Mouse (Mus musculus) forebrain, embryonic 11.5 days (tissue): ENCODE data around the gene Wrnip1. TPM values are rescaled to one million over a fixed set of nuclear protein-coding genes. Genes with fewer than 3 reads are reported as not detected.

Experiments used
- ATAC-seq: fragments of 200-750 bp; cut with Nextera tagmentation; replicated peaks from 2 replicates; pipeline ENCODE4 v1.8.0; 2017; ENCODE audit warnings: moderate TSS enrichment; ENCODE audit not compliant: low FRiP score
- DNase-seq: peaks from one replicate; pipeline ENCODE4 v3.0.0-alpha.2; 2017; ENCODE audit warnings: low spot score
- H3K27ac ChIP-seq: fragments of 300-500 bp; sonication (generic); 2 replicates; pipeline ENCODE4 v1.5.1; 2014; ENCODE audit warnings: low read depth, low read length
- H3K27me3 ChIP-seq: fragments of 300-500 bp; sonication (generic); 2 replicates; pipeline ENCODE4 v1.6.1; 2014; ENCODE audit warnings: mild to moderate bottlenecking, low read length, mixed read lengths; ENCODE audit not compliant: control insufficient read depth, insufficient read depth
- H3K36me3 ChIP-seq: fragments of 300-500 bp; sonication (generic); 2 replicates; pipeline ENCODE4 v1.6.1; 2014; ENCODE audit warnings: mild to moderate bottlenecking, low read length, moderate library complexity, mixed read lengths; ENCODE audit not compliant: control insufficient read depth, insufficient read depth
- H3K4me1 ChIP-seq: fragments of 300-500 bp; sonication (generic); replicated peaks from 2 replicates; pipeline ENCODE4 v1.6.1; 2014; ENCODE audit warnings: low read length, mixed read lengths; ENCODE audit not compliant: control insufficient read depth, insufficient read depth
- H3K4me2 ChIP-seq: fragments of 300-500 bp; sonication (generic); 2 replicates; pipeline ENCODE4 v1.6.1; 2014; ENCODE audit warnings: low read depth, mild to moderate bottlenecking, low read length, moderate library complexity, mixed read lengths; ENCODE audit not compliant: severe bottlenecking
- H3K4me3 ChIP-seq: fragments of 300-500 bp; sonication (generic); 2 replicates; pipeline ENCODE4 v1.5.1; 2014; ENCODE audit warnings: low read depth, low read length
- H3K9ac ChIP-seq: fragments of 300-500 bp; sonication (generic); 2 replicates; pipeline ENCODE4 v1.6.1; 2014; ENCODE audit warnings: low read length
- H3K9me3 ChIP-seq: fragments of 300-500 bp; sonication (generic); 2 replicates; pipeline ENCODE4 v1.6.1; 2016; ENCODE audit warnings: low read length, mixed read lengths; ENCODE audit not compliant: control insufficient read depth
- WGBS: fragments of 180-500 bp; shearing (Covaris S2); extraction: QIAGEN DNeasy Blood & Tissue Kit; methylation state at CpG from one replicate; pipeline ENCODE4 v1.1.7; 2014; 5-methylcytosine and 5-hydroxymethylcytosine counted together
- polyA plus RNA-seq: library from polyadenylated mRNA; unstranded; fragments of >200 nt; fragmentation: Nextera tagmentation; extraction: Ambion mirVana; gene quantifications from 2 replicates; pipeline ENCODE4 v1.2.1, GENCODE M21; 2014

The Wrnip1 gene
- polyA plus RNA-seq, 1 experiment from 2014 or later, result 22.1 TPM

DNA sequence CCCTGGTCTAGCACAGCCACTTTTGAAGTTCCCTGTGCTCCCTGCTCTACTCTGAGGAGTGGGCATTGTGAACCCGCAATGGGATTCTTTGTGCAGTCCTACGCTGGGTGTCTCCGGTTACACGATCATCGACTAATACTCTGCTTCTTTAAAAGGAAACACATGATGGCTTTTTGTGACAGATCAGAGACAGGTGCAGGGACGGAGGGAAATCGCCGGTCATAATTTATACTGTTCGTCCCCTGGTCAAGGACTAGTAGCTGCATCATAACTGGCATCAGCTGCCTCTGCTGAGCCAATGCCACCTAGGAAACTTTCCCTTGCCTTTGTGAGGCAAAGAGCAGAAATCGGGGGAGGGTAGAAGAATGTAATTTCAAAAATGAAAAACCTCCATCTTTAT, 25.5 kb upstream of the Wrnip1 start:
- Histone ChIP-seq H3K4me1 (no peaks in the 10 kb centered on the region), H3K27me3 (no peaks in the 10 kb centered on the region), H3K4me2 (no peak overlapping the region), H3K4me3 (no peak overlapping the region), H3K9me3 (no peaks in the 10 kb centered on the region), H3K36me3 (no peaks in the 10 kb centered on the region), H3K9ac (no peak overlapping the region), H3K27ac (no peak overlapping the region)
- 86% methylated on average over 10 of the region's 10 CpGs for whole genome bisulfite sequencing
- ATAC-seq, result no peak
- no peak for DNase-seq

DNA sequence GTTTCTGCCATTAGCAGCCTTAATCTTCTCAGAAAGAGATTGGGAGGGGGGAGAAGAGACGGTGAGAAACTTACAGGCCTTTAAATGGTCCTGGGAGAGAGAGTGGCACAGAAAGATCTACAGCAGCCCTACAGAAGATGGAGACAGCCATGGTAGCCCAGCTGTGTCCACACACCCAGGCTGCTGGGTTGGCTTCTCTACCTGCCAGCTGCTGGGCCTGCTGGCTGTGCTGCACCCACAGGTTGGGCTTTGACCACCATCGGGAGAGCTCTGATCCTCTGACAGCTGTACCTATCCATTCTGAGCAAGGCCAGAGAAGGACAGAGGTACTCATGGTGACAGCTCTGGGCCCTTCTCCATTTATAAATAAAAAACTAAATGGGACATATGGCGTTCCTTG, 23.0 kb upstream of the Wrnip1 start:
- Histone ChIP-seq H3K36me3 (no peaks in the 10 kb centered on the region), H3K9ac (no peak overlapping the region), H3K27me3 (no peaks in the 10 kb centered on the region), H3K4me1 (no peaks in the 10 kb centered on the region), H3K4me3 (no peak overlapping the region), H3K27ac (no peak overlapping the region), H3K9me3 (no peaks in the 10 kb centered on the region), H3K4me2 (no peak overlapping the region)
- no peak for DNase-seq
- WGBS, result 65% methylated on average over 3 of the region's 3 CpGs
- ATAC-seq, result no peak

DNA sequence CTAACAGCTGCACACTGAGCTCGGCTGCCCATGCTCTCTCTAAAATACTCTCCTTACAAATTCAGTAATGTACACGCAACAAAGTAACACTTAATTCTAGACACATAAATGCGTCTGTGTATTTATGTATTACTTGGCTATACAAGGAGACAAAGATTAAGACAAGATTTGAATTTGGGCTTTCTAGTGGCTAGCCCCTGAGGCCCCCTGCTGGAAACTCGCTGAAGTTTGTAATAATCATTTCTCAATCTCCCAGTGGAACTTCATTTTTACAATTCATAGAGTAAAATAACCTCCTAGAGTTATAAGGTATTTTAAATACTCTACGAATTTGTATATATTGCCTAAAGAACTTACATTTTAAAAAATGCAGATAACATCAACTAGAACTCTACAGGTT, 18.8 kb upstream of the Wrnip1 start:
- no peaks in the 10 kb centered on the region for H3K9me3 ChIP-seq
- no peak overlapping the region for H3K9ac ChIP-seq
- H3K36me3 ChIP-seq, result no peaks in the 10 kb centered on the region
- no peaks in the 10 kb centered on the region for H3K4me1 ChIP-seq
- DNase-seq (no peak), ATAC-seq (no peak)
- 65% methylated on average over 5 of the region's 5 CpGs for WGBS
- no peak overlapping the region for H3K4me3 ChIP-seq
- H3K4me2 ChIP-seq, result no peak overlapping the region
- no peak overlapping the region for H3K27ac ChIP-seq
- no peaks in the 10 kb centered on the region for H3K27me3 ChIP-seq

DNA sequence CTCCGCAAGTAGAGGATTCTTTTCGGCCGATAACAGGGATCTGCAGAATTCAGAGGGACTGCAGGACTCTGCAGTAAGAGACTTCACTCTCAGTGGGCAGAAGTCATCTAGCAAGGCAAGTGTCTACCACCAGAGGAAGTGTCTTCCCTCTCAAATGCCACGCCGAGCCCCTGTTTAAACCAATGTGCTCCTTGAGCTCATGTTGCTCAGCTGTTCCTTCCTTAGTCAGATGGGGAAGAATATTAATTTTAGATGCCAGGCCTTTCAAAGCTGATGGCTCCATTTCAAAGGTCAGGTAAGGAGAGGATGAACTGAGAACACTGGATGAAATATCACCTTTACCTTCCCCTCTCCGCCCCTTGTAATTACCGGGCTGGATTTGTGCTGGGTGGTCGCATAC, 18.0 kb upstream of the Wrnip1 start, which contains the start of gene Mylk4:
Gene Mylk4 (minus strand): TSS at position 139 of the 400 bp plus-strand sequence.
- Histone ChIP-seq H3K27me3 (no peaks in the 10 kb centered on the region), H3K9ac (no peak within 1 kb of the TSS), H3K36me3 (no peaks in the 10 kb centered on the region), H3K27ac (no peak within 1 kb of the TSS), H3K4me2 (no peak within 1 kb of the TSS), H3K9me3 (no peaks in the 10 kb centered on the region), H3K4me3 (no peak within 1 kb of the TSS), H3K4me1 (no peaks in the 10 kb centered on the region)
- DNase-seq (no peak), ATAC-seq (no peak)
- 87% methylated on average over 8 of the region's 8 CpGs for WGBS

DNA sequence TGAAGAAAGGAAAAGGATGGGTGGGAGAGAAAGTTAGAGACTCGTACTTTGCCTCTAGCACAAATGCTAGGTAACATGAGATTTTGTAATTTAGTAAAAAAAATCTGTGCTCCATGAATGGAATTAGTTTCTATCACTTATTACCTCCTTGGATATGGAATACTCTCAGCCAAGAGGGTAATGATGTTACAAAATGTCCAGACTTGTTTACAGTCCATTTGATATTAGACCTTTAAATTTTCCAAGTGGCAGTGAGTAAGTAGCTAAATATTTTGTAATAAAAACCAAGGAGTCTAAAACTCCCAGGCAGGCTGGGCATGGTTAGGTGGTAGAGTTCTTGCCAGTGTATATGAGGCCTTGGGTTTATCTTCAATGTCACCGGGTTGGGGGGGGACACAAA, 14.3 kb upstream of the Wrnip1 start:
- Histone ChIP-seq H3K9ac (no peak overlapping the region), H3K27ac (no peak overlapping the region), H3K9me3 (no peaks in the 10 kb centered on the region), H3K4me3 (no peak overlapping the region), H3K36me3 (no peaks in the 10 kb centered on the region), H3K4me1 (no peaks in the 10 kb centered on the region), H3K4me2 (no peak overlapping the region), H3K27me3 (no peaks in the 10 kb centered on the region)
- ATAC-seq (no peak), DNase-seq (no peak)
- 72% methylated on average over 2 of the region's 2 CpGs for WGBS

DNA sequence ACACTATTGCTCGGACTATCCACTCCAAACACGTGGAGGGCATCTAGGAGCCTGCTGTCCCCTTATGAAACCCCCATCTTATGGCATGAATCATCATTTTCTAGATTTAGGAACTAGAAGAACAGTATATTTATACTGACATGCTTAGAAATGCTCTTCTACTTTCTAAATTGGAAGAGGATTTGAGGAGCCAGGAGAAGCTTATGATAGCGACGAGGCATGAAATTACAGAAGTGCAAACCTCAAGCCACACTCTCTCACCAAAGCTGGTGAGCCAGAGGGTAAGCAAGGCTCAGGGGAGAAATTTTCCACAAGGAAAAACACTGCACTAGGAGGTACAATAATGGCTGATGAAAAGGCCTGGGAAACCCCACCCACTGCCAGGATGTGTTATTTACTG, 12.1 kb upstream of the Wrnip1 start:
- Histone ChIP-seq H3K4me2 (no peak overlapping the region), H3K4me3 (no peak overlapping the region), H3K9me3 (no peaks in the 10 kb centered on the region), H3K9ac (no peak overlapping the region), H3K36me3 (no peaks in the 10 kb centered on the region), H3K27ac (no peak overlapping the region), H3K27me3 (no peaks in the 10 kb centered on the region), H3K4me1 (no peaks in the 10 kb centered on the region)
- no peak for DNase-seq
- ATAC-seq, result no peak
- 80% methylated on average over 4 of the region's 4 CpGs for WGBS

DNA sequence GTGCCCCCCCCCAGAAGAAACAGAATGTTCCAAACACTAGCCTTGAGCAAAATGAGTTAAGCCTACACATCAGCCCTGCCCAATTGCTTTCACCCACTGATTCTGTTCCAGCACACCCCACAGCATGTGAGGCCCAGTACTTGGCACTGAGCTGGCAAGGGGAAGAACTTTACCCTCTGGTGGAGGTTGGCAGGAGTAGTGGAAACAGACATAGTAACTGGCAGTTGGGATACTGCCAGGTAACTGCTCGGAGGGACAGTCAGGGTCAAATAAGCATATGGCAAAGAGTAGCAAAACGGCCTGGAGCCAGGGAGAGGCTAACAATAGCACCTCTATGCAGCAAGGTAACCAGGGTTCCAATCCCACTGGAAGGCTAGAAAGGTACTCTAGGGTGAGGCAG, 7.2 kb upstream of the Wrnip1 start:
- H3K36me3 ChIP-seq, result no peaks in the 10 kb centered on the region
- H3K4me3 ChIP-seq, result no peak overlapping the region
- no peak overlapping the region for H3K4me2 ChIP-seq
- DNase-seq, result no peak
- no peaks in the 10 kb centered on the region for H3K27me3 ChIP-seq
- H3K4me1 ChIP-seq, result no peaks in the 10 kb centered on the region
- no peak overlapping the region for H3K27ac ChIP-seq
- no peaks in the 10 kb centered on the region for H3K9me3 ChIP-seq
- H3K9ac ChIP-seq, result no peak overlapping the region
- 73% methylated on average over 2 of the region's 2 CpGs for WGBS
- ATAC-seq, result no peak

DNA sequence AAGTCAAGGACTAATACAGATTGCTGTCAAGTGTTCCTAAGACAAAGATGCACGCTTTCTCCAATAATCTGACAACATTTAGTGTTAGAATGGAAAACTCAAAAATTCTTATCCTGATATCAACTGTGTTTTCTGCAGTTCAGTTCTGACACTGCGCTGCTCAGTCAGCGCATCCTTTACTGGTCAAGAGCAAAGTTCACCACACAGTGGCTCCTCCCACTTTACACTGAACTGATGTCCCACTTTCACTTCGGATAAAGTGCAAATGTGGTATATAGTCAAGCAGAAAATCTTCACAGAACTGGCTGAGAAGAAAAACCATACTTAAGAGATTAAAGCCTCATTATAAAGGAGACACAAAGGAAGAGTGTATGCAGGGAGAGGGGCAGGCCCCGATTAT, 6.7 kb upstream of the Wrnip1 start:
- H3K4me3 ChIP-seq, result no peak overlapping the region
- no peak overlapping the region for H3K9ac ChIP-seq
- DNase-seq (no peak), ATAC-seq (no peak)
- 86% methylated on average over 5 of the region's 5 CpGs for WGBS
- no peak overlapping the region for H3K27ac ChIP-seq
- no peaks in the 10 kb centered on the region for H3K36me3 ChIP-seq
- no peaks in the 10 kb centered on the region for H3K9me3 ChIP-seq
- no peaks in the 10 kb centered on the region for H3K4me1 ChIP-seq
- H3K4me2 ChIP-seq, result no peak overlapping the region
- no peaks in the 10 kb centered on the region for H3K27me3 ChIP-seq

DNA sequence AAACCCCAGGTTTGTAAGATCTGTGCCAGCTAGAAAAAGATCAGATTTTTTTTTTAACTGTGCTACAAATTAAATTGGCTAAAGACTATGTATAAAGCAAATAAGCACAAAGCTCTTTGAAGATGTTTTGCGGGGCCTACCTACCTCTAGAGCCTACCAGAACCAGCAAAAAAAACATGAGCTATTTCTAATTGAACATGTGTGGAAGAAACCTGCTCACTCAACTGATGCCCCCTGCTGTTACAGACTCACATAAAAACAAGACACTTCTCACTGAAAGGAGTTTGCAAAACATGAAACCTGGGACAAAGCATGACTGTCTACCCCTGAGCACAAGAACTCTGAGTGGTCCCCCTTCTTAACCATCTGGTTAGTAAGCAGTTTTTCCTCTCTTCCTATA, 4.8 kb upstream of the Wrnip1 start:
- no peak overlapping the region for H3K9ac ChIP-seq

More for the DNA sequence above, 4.8 kb upstream of the Wrnip1 start:
- Histone ChIP-seq H3K36me3 (no peaks in the 10 kb centered on the region), H3K4me1 (no peaks in the 10 kb centered on the region; the same call in 1 of the 2 replicates), H3K4me2 (no peak overlapping the region), H3K4me3 (no peak overlapping the region), H3K27me3 (no peaks in the 10 kb centered on the region), H3K27ac (no peak overlapping the region), H3K9me3 (no peaks in the 10 kb centered on the region)
- no peak for DNase-seq
- no peak for ATAC-seq
- WGBS, result 92% methylated on average over 1 of the region's 1 CpGs
